Mouse (Mus musculus) G1E (cell line): ENCODE results near the gene Olfml1.

Source experiments
- CTCF ChIP-seq: IDR thresholded peaks from 2 replicates; pipeline ENCODE4 v1.5.1; 2012; ENCODE audit warnings: low read depth, low read length, inconsistent platforms, mixed read lengths
- GATA1 ChIP-seq: IDR thresholded peaks from 2 replicates; pipeline ENCODE4 v1.6.1; 2012; ENCODE audit warnings: borderline replicate concordance, low read length, inconsistent platforms, mixed read lengths
- GATA2 ChIP-seq: IDR thresholded peaks from 2 replicates; pipeline ENCODE4 v1.6.1; 2012; ENCODE audit warnings: low read depth, low read length, inconsistent platforms, borderline replicate concordance

DNA sequence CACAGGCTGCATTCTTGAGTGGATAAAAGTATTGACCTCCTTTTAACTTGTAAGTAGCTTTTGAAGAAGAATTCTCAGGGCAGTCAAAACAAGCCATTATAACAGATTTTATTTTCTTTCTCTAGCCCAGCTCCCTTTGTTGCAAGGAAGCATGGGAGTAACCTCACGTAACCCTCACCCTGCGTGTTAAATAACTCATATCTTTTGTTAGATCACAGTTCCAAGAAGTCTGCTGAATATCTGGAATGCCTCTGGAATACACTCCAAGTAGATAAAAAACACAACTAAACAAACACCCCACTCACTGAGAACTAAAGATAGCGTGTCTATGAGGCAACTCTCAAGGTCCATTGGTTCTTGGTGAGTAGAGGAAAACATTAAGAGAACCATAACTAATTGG, 7.0 kb downstream of the Olfml1 start:
- TF ChIP-seq GATA1: no peak
- TF ChIP-seq CTCF: no peak
- TF ChIP-seq GATA2: no peak
